Mouse (Mus musculus): ENCODE results near the gene Mtmr2. TPM values are rescaled to one million over a fixed set of nuclear protein-coding genes. Genes with fewer than 3 reads are reported as not detected.
"Not testable (repeated sequence)": the region's sequence is repeated elsewhere in the genome, so short reads cannot be mapped to it uniquely, and the experiment has no call there.

Mtmr2 gene
- polyA plus RNA-seq (2012; rRNA removed), result 24.3 and 25.9 TPM in 2 replicates

DNA sequence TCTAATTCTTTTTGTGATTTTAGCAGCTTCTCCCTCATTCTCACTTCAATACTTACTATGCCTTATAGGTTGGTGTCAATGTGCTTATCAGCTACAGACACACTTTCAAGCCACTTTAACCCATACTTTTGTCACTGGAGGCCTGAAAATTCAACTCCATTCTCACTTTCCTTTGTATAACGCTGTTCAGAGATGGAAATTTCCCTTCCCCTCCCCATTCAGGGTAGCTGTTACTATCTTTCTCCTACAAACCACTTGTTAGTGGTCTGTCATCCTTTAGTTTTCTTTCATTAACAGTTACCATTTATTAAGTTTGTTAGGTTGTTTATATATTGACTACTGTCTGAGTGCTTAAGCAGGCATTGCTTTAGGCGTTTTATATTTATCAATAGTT lies at the start of gene Mtmr2:
Mtmr2 (plus strand) TSS at position 7 of the 394 bp plus-strand sequence.
- DNase-seq (ENCODE audit: extremely low spot score in 1 of 2, low spot score in 1 of 2), result no peak

DNA sequence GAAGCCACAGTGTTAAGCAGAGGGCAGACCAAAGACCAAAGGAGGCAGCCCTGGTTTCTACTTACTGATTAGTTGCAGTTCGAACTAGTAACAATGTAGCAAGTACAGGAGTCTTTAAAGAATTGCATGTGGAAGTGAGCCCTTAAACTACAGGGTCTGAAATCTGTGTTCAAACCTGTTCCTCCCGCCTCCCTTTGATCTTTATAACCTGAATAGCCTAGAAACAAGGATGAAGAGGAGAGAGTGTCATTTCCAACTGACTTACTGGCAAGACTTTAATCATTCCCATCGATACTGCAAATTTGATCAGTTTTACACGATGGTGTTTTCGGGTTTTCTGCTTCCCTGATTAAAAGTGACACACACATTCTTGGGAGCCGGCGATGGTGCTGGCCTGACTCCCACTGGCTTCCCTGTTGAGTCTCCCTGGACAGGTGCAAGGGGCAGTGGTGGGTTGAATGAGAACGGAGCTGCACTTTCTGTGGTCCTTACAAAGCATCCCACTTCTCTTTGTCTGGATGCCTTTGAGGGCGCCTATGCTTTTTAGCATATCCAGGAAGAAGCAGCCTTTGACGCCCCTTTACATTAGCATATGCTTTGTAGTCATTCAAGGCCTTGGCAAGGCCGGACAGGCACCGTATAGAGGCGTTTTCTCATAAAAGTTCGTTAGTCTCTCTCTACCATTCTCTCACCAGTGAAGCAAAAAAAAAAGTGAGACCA lies 49.0 kb upstream of the Mtmr2 start:
- DNase-seq (ENCODE audit: extremely low spot score in 1 of 2, low spot score in 1 of 2), result no peak

DNA sequence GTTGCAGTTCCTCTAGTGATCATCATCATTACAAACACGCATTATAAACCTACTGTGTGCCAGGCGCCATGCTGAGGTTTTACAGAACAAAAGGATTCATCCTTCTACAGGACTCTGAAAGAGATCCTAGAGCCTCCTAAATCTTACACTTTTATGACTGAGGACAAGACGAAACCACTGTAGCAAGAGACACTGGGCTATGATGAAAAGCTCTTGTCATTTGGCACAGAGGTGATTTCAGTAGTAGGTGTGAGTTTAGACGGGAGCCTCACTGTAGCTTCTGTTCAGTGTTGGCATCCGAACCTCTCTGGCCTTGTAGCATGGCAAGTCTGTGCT lies 48.5 kb upstream of the Mtmr2 start:
- no peak for DNase-seq (ENCODE audit: extremely low spot score in 1 of 2, low spot score in 1 of 2)

GRCm38 (mm10) chr9:13701773-13702172 lies 46.4 kb upstream of the Mtmr2 start:
- DNase-seq (ENCODE audit: extremely low spot score in 1 of 2, low spot score in 1 of 2), result no peak

DNA sequence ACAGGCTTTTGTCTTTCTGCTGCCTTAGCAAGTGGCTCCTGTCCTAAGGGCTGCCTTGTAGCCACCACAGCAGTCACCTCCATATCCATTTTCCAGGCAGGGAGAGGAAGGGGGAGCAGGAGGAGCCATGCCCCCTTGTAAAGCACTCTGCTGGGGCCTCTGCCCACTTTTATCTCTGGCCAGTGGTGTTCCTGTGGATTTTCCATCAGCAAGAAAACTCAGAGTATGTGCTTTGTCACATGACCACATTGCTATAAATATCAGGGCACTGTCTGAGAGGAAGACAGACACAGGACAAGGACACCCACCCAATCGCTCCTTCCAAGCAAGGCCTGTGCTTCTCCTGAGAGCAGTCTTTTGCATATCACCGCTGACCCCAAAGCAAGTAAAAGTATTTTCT lies 45.1 kb upstream of the Mtmr2 start:
- DNase-seq (ENCODE audit: extremely low spot score in 1 of 2, low spot score in 1 of 2), result no peak

- no peak for DNase-seq (ENCODE audit: extremely low spot score in 1 of 2, low spot score in 1 of 2)
These were observed 43.3 kb upstream of the Mtmr2 start for GRCm38 (mm10) chr9:13704917-13705316.

- DNase-seq (ENCODE audit: extremely low spot score in 1 of 2, low spot score in 1 of 2), result no peak
These were observed 41.1 kb upstream of the Mtmr2 start for GRCm38 (mm10) chr9:13707066-13707555.

DNA sequence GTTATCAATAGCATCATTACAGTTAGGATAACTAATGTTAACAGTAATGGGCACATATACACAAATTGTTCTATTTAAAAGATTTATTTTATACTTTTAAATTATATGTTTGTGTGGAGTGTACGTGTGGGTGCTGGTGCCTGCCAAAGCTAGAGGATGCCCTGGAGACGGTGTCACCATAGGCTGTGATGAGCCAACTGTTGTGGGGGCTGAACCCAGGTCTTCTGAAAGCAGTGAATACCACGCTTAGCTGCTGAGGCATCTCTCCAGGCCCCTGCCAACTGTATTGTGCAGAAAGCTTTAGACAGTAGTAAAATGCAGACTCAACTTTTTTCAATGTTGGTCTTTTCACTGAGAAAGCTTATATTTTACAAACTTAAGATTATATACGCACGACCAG lies 38.8 kb upstream of the Mtmr2 start:
- DNase-seq (ENCODE audit: extremely low spot score in 1 of 2, low spot score in 1 of 2), result no peak

GRCm38 (mm10) chr9:13715891-13716290 lies 32.3 kb upstream of the Mtmr2 start:
- not testable (repeated sequence) for DNase-seq (ENCODE audit: extremely low spot score in 1 of 2, low spot score in 1 of 2)

GRCm38 (mm10) chr9:13716316-13717099 lies 31.7 kb upstream of the Mtmr2 start:
- peak; percentile 66 to 93 for DNase-seq (ENCODE audit: extremely low spot score in 1 of 2, low spot score in 1 of 2)

- peak; percentile 87 to 98 for DNase-seq (ENCODE audit: extremely low spot score in 1 of 2, low spot score in 1 of 2)
These were observed 826 bp downstream of the Mtmr2 start for GRCm38 (mm10) chr9:13748798-13749674.

- no peak for DNase-seq (ENCODE audit: extremely low spot score in 1 of 2, low spot score in 1 of 2)
These were observed 1.4 kb downstream of the Mtmr2 start for GRCm38 (mm10) chr9:13749675-13749998.

- DNase-seq (ENCODE audit: extremely low spot score in 1 of 2, low spot score in 1 of 2), result no peak
These were observed 4.3 kb downstream of the Mtmr2 start for GRCm38 (mm10) chr9:13752543-13752942.

DNA sequence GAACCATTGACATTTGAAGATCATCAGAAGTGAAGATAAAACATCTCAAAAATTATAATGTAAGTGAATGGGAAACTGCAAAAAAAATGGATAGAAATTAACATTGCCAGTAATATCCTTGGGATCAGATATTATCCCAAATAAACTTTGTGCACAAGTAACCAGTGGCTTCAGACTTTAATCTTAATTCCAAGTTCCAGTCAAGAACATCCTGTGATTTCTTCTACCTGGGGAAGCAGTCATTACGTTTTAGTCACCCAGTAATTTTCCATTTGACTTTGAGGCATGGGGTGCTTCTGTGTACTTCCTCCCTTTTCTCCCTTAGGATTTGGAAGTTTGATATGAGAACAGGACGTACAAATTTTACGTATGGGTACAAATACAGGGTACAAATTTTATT lies 12.2 kb downstream of the Mtmr2 start:
- no peak for DNase-seq (ENCODE audit: extremely low spot score in 1 of 2, low spot score in 1 of 2)

DNA sequence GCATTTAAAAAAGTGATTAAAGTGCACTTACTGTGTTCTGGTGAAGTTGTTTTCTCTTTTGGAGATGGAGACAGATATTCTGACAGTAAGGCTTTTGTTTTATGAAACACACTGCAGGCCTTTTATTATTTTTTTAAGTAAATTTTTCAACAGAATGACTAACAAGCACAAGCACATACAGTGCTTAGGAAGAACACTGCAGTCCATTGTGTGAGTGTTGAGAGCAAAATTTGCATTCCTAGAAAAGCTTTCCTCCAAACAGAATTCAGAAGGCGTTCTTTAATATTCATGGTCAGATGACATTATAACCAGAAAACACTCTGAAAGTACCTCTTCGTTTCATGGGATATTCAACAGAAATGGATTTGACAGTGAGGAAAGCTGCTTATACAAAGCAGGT lies 17.4 kb downstream of the Mtmr2 start:
- DNase-seq (ENCODE audit: extremely low spot score in 1 of 2, low spot score in 1 of 2), result no peak

- peak in 1 of 2 experiments; percentile 28 for DNase-seq (ENCODE audit: extremely low spot score in 1 of 2, low spot score in 1 of 2)
These were observed 18.4 kb downstream of the Mtmr2 start for GRCm38 (mm10) chr9:13766570-13766969.

- DNase-seq (ENCODE audit: extremely low spot score in 1 of 2, low spot score in 1 of 2), result no peak
These were observed 26.5 kb downstream of the Mtmr2 start for GRCm38 (mm10) chr9:13774732-13775131.

DNA sequence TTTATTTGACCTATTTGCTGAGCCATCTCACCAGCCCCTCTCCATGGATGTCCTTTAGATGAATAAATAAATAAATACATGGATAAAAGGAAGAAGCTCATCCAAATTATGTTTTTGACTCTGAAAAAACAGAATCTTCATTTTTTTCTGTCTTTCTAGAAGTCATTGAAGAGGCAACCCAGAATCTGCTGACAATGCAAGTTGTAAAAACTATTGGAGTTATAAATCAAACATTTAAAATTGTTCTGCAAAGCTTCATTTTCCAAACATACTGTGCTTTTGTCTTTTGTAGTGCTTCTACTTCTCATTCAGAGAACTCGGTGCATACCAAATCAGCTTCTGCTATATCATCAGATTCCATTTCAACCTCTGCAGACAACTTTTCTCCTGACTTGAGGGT lies 33.8 kb downstream of the Mtmr2 start:
- no peak for DNase-seq (ENCODE audit: extremely low spot score in 1 of 2, low spot score in 1 of 2)

GRCm38 (mm10) chr9:13790864-13791263 lies 42.7 kb downstream of the Mtmr2 start:
- not testable (repeated sequence) for DNase-seq (ENCODE audit: extremely low spot score in 1 of 2, low spot score in 1 of 2)

GRCm38 (mm10) chr9:13794302-13794701 lies 46.1 kb downstream of the Mtmr2 start:
- no peak for DNase-seq (ENCODE audit: extremely low spot score in 1 of 2, low spot score in 1 of 2)

DNA sequence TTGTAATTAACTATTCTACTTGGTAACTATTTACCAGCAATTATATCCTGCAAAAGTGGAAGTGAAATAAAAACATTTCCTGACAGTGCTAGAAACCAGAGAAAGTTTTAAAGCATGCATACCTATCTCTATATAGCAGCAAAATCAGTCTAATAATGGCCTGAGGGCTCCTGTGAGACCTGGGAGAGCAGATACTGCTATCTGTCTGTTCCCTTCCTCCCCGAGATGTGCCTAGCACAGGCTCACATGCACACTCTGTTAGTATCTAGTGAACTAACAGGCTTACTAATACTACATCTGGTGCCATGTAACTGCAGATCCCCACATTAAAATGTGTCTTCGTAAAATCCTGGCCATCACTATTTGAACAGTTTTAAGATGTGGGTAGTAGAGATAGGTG lies 46.5 kb downstream of the Mtmr2 start:
- no peak for DNase-seq (ENCODE audit: extremely low spot score in 1 of 2, low spot score in 1 of 2)
